Mouse (Mus musculus) lung, embryonic 16.5 days (tissue): Measurements from ENCODE around the gene Vnn3. TPM values are rescaled to one million over a fixed set of nuclear protein-coding genes. Genes with fewer than 3 reads are reported as not detected.

Experiments used
- ATAC-seq: fragments of 200-750 bp; cut with Nextera tagmentation; 2 replicates; pipeline ENCODE4 v1.8.0; 2017; ENCODE audit warnings: low read depth, mild to moderate bottlenecking, moderate library complexity
- H3K27ac ChIP-seq: fragments of 300-500 bp; sonication (generic); 2 replicates; pipeline ENCODE4 v1.5.1; 2014; ENCODE audit warnings: mild to moderate bottlenecking, control low read depth, low read length
- H3K27me3 ChIP-seq: fragments of 300-500 bp; sonication (generic); 2 replicates; pipeline ENCODE4 v1.6.1; 2014; ENCODE audit warnings: low read depth, low read length, mixed read lengths; ENCODE audit not compliant: control insufficient read depth, insufficient read depth
- H3K36me3 ChIP-seq: fragments of 300-500 bp; sonication (generic); 2 replicates; pipeline ENCODE4 v1.6.1; 2014; ENCODE audit warnings: low read length; ENCODE audit not compliant: control insufficient read depth, insufficient read depth
- H3K4me1 ChIP-seq: fragments of 300-500 bp; sonication (generic); replicated peaks from 2 replicates; pipeline ENCODE4 v1.6.1; 2014; ENCODE audit warnings: low read length, mixed read lengths; ENCODE audit not compliant: control insufficient read depth, insufficient read depth
- H3K4me2 ChIP-seq: fragments of 300-500 bp; sonication (generic); 2 replicates; pipeline ENCODE4 v1.6.1; 2014; ENCODE audit warnings: low read depth, low read length, control low read depth
- H3K4me3 ChIP-seq: fragments of 300-500 bp; sonication (generic); 2 replicates; pipeline ENCODE4 v1.5.1; 2014; ENCODE audit warnings: mild to moderate bottlenecking, low read length, control low read depth
- H3K9ac ChIP-seq: fragments of 300-500 bp; sonication (generic); 2 replicates; pipeline ENCODE4 v1.6.1; 2014; ENCODE audit warnings: low read length, control low read depth
- H3K9me3 ChIP-seq: fragments of 300-500 bp; sonication (generic); 2 replicates; pipeline ENCODE4 v1.6.1; 2016; ENCODE audit warnings: low read length; ENCODE audit not compliant: control insufficient read depth
- WGBS: fragments of 180-500 bp; shearing (Covaris S2); extraction: QIAGEN DNeasy Blood & Tissue Kit; methylation state at CpG from one replicate; pipeline ENCODE4 v1.1.7; 2014; 5-methylcytosine and 5-hydroxymethylcytosine counted together
- polyA plus RNA-seq: library from polyadenylated mRNA; unstranded; fragments of >200 nt; fragmentation: Nextera tagmentation; extraction: Ambion mirVana; gene quantifications from 2 replicates; pipeline ENCODE4 v1.2.1, GENCODE M21; 2015

The Vnn3 gene
- polyA plus RNA-seq, 1 experiment from 2014 or later = 0.29 TPM

GRCm38 (mm10) chr10:23826516-23826915 is 24.7 kb upstream of the Vnn3 start:
- no peak for ATAC-seq
- Histone ChIP-seq H3K36me3 (peaks cover 36% of the 10 kb centered on the region), H3K27me3 (no peaks in the 10 kb centered on the region)

GRCm38 (mm10) chr10:23836003-23836964 is 15.0 kb upstream of the Vnn3 start:
- no peak for ATAC-seq
- H3K9me3 ChIP-seq = no peaks in the 10 kb centered on the region
- 57% methylated on average over 9 of the region's 9 CpGs for WGBS

More at GRCm38 (mm10) chr10:23826516-23826915, 24.7 kb upstream of the Vnn3 start:
- H3K9ac ChIP-seq = no peak overlapping the region
- H3K4me1 ChIP-seq = no peaks in the 10 kb centered on the region
- no peak overlapping the region for H3K27ac ChIP-seq
- H3K4me2 ChIP-seq = no peak overlapping the region
- no peak overlapping the region for H3K4me3 ChIP-seq
- no peaks in the 10 kb centered on the region for H3K9me3 ChIP-seq
- 80% methylated on average over 7 of the region's 7 CpGs for WGBS

DNA sequence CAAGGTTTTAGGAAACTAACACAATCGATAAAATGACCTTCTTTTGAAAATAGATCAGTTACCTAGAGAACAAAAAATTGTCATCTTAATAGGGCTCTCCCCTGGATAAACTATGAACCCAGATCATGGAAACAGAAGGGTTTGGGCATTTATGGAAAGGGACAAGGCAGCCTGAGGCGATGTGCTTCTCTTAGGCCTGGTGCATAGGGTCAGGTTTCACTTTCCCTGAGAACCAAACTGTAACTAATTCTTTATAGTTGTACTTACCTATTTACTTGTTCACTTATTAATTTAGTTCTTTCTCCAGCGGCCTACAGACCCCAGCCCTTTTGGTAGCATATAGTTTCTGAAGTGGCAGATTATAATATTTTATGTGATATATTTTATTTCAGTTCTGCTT is 14.1 kb upstream of the Vnn3 start:
- no peak overlapping the region for H3K27ac ChIP-seq
- no peaks in the 10 kb centered on the region for H3K9me3 ChIP-seq
- H3K36me3 ChIP-seq = no peaks in the 10 kb centered on the region
- no peak overlapping the region for H3K9ac ChIP-seq
- no peaks in the 10 kb centered on the region for H3K4me1 ChIP-seq
- no peak overlapping the region for H3K4me2 ChIP-seq
- no peak for ATAC-seq
- H3K27me3 ChIP-seq = no peaks in the 10 kb centered on the region
- H3K4me3 ChIP-seq = no peak overlapping the region
- WGBS = 73% methylated on average over 3 of the region's 3 CpGs

More at GRCm38 (mm10) chr10:23836003-23836964, 15.0 kb upstream of the Vnn3 start:
- H3K4me3 ChIP-seq = no peak overlapping the region
- H3K4me1 ChIP-seq = no peaks in the 10 kb centered on the region
- H3K27ac ChIP-seq = no peak overlapping the region
- no peak overlapping the region for H3K4me2 ChIP-seq
- no peaks in the 10 kb centered on the region for H3K36me3 ChIP-seq
- no peaks in the 10 kb centered on the region for H3K27me3 ChIP-seq
- no peak overlapping the region for H3K9ac ChIP-seq

GRCm38 (mm10) chr10:23838910-23839309 is 12.4 kb upstream of the Vnn3 start:
- H3K4me3 ChIP-seq = no peak overlapping the region
- WGBS = 89% methylated on average over 3 of the region's 3 CpGs
- H3K36me3 ChIP-seq = no peaks in the 10 kb centered on the region
- no peak overlapping the region for H3K4me2 ChIP-seq
- H3K4me1 ChIP-seq = no peaks in the 10 kb centered on the region
- H3K9ac ChIP-seq = no peak overlapping the region
- H3K27me3 ChIP-seq = no peaks in the 10 kb centered on the region
- ATAC-seq = no peak
- H3K27ac ChIP-seq = no peak overlapping the region
- no peaks in the 10 kb centered on the region for H3K9me3 ChIP-seq

- no peak overlapping the region for H3K9ac ChIP-seq
- WGBS = 29% methylated on average over 9 of the region's 9 CpGs
- no peaks in the 10 kb centered on the region for H3K9me3 ChIP-seq
- H3K27ac ChIP-seq = no peak overlapping the region
- H3K4me1 ChIP-seq = no peaks in the 10 kb centered on the region
- no peak overlapping the region for H3K4me3 ChIP-seq
- ATAC-seq = no peak
- H3K36me3 ChIP-seq = no peaks in the 10 kb centered on the region
- no peaks in the 10 kb centered on the region for H3K27me3 ChIP-seq
- H3K4me2 ChIP-seq = no peak overlapping the region
Measured at GRCm38 (mm10) chr10:23839368-23839767, 11.9 kb upstream of the Vnn3 start.

- Histone ChIP-seq H3K4me2 (no peak overlapping the region), H3K27ac (no peak overlapping the region), H3K36me3 (no peaks in the 10 kb centered on the region), H3K4me3 (no peak overlapping the region), H3K27me3 (no peaks in the 10 kb centered on the region), H3K4me1 (no peaks in the 10 kb centered on the region), H3K9me3 (no peaks in the 10 kb centered on the region), H3K9ac (no peak overlapping the region)
- ATAC-seq = no peak
- 69% methylated on average over 4 of the region's 4 CpGs for WGBS
Measured at GRCm38 (mm10) chr10:23840496-23840895, 10.8 kb upstream of the Vnn3 start.

DNA sequence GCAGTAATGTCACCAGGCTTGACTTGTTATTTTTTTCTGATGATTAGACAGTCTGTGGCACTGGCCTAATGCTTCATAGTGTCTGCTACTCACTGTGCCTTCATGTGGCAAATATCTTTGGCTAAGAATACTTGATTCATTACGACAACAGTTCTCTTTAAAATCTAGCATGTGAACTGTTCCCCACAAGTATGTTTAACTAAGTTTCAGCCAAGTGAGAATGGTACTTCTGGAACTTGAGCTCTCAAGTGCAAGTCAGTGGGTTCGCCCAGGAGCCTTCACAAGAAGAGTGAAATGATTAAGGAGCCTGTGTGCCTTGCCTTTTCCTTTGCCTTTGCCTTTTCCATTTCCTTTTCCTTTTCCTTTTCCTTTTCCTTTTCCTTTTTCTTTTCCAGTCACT is 834 bp downstream of the Vnn3 start:
- ATAC-seq = peak; percentile 85
- no peak overlapping the region for H3K9ac ChIP-seq
- H3K4me3 ChIP-seq = no peak overlapping the region
- H3K4me2 ChIP-seq = no peak overlapping the region
- WGBS = 56% methylated on average over 2 of the region's 2 CpGs
- H3K4me1 ChIP-seq = peaks cover 6% of the 10 kb centered on the region; the same call in 1 of the 2 replicates
- H3K9me3 ChIP-seq = no peaks in the 10 kb centered on the region
- no peaks in the 10 kb centered on the region for H3K27me3 ChIP-seq
- H3K36me3 ChIP-seq = no peaks in the 10 kb centered on the region
- peak overlapping the region; percentile 77 for H3K27ac ChIP-seq

DNA sequence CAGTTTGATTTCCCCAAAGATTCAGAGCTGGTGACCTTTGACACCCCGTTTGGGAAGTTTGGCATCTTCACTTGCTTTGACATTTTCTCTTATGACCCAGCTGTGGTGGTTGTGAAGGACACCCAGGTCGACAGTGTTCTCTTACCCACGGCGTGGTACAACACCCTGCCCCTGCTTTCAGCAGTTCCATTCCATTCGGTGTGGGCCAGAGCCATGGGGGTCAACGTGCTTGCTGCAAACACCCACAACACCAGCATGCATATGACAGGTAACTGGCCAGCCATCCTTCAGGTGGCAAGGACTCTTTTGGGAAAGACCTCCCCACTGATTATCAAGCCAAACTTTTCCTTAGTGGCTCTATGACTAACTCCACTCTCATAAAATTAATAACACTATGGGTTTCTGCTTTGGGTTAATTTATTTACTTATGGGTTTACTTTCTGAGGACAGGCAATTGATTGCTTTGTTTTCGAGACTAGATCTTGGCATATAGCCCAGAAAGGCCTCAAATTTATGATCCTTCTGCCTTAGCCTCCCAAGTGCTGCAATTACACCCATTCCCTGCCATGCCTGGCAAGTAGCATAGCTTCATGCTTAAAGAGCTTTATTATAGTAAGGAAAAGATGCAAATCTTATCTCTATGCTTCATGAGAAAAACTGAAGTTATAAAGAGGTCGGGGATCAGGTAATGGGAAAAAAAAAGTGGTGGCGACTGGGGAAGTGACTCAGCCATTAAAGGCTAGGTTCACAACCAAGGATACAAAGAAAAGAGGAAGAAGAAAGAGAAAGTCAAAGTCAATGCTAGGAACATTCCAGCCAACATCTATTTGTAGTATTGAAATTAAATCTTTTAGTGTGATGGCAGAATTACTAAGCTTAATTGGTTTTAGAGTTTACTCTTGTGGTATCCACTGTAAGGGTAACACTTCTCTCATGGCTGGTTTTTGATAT is 13.4 kb downstream of the Vnn3 start:
- Histone ChIP-seq H3K27ac (no peak overlapping the region), H3K27me3 (no peaks in the 10 kb centered on the region), H3K4me3 (no peak overlapping the region), H3K9me3 (peaks cover 2% of the 10 kb centered on the region; the same call in 1 of the 2 replicates), H3K36me3 (no peaks in the 10 kb centered on the region), H3K9ac (no peak overlapping the region), H3K4me1 (0 out of 2 replicates have a peak, but pooled peaks cover 3% of the 10 kb centered on the region), H3K4me2 (no peak overlapping the region)
- 69% methylated on average over 9 of the region's 9 CpGs for WGBS
- ATAC-seq = no peak

DNA sequence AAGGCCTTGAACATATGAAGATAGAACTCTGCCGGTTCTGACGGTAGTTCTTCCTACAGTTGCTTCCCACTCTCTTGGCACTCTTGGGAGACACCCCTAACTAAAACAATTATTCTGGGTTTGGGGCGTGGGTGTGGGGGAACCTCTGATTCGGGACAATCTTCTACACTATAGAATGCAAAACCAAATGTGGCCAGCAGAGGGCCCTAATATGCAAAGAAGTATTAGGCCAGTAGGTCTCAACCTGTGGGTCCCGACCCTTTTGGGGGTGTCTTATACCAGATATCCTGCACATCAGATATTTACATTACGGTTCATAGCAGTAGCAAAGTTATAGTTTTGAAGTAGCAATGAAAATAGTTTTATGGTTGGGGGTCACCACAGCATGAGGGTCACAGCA is 29.4 kb downstream of the Vnn3 start:
- ATAC-seq = no peak
- Histone ChIP-seq H3K27ac (no peak overlapping the region), H3K27me3 (no peaks in the 10 kb centered on the region), H3K4me2 (no peak overlapping the region), H3K4me3 (no peak overlapping the region), H3K4me1 (no peaks in the 10 kb centered on the region), H3K9ac (no peak overlapping the region), H3K36me3 (no peaks in the 10 kb centered on the region), H3K9me3 (no peaks in the 10 kb centered on the region)
- 90% methylated on average over 6 of the region's 6 CpGs for WGBS
